ENCODE assay signal across 28 mouse cellular contexts in the genomic region with DNA sequence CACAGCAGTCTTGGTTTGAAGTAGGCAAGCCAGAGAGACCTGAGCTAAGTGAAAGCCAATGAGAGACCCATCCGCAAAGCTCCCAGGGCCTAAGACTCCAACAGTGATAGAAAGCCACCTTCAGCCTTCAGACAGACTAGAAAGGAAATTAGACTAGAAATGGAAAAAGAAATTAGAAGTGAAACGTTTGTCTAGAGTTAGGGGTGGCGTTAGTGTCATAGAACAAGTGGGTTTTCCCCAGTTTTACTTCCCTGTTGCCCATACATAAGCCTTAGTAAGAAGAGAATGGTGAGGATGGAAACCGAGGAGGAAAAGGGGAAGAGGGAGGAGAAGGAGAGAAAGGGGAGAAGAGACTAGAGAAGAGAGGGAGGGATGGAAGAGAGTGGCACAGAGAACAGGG.
DNase-seq lines count a peak whose midpoint lies in the region; ATAC-seq and TF ChIP-seq lines count a peak whose summit lies in the region.
"Had no signal": no experiment of that assay in that cellular context is flagged by ENCODE, and none has a peak within 500 bp of the region (broad histone marks: within the 10 kb centered on the region; RNA-seq: fewer than 3 reads in every experiment).

No protein-coding gene starts in this region.

- WGBS in forebrain, embryonic 11.5 days: 71% methylated on average over 4 of the region's 4 CpGs
- WGBS in forebrain, postnatal 0 days: 73% methylated on average over 4 of the region's 4 CpGs
- WGBS in forebrain, embryonic 12.5 days: 79% methylated on average over 4 of the region's 4 CpGs

- H3K9ac ChIP-seq in forebrain, embryonic 11.5 days (ENCODE audit: low read length): no peak overlapping the region
- H3K9ac ChIP-seq in forebrain, postnatal 0 days: no peak overlapping the region
- H3K9ac ChIP-seq in forebrain, embryonic 12.5 days: no peak overlapping the region
- H3K9ac ChIP-seq: embryonic facial prominence, embryonic 15.5 days; heart, embryonic 15.5 days; hindbrain, embryonic 12.5 days; limb, embryonic 13.5 days; midbrain, embryonic 13.5 days had no signal

- DNase-seq in forebrain, embryonic 11.5 days (ENCODE audit: low spot score): no peak
- no peak for DNase-seq in forebrain, postnatal 0 days
- peak; percentile 22 for DNase-seq in A20 (ENCODE audit: low read depth, low spot score)
- DNase-seq in spleen, adult 18-20 months: no peak
- no peak for DNase-seq in ovary, postnatal 14 days (ENCODE audit: low spot score)
- DNase-seq: adrenal gland, adult 2 months; adrenal gland, postnatal 36 days; cerebellum, adult 18-20 months; cerebellum, postnatal 14 days; gastrocnemius, postnatal 10 days; heart, postnatal 36 days; kidney, postnatal 14 days; lung, postnatal 36 days; right cerebral cortex, postnatal 25 days; thymus, postnatal 4 days had no signal

- no peak for ATAC-seq in forebrain, embryonic 11.5 days (replicated peaks; ENCODE audit: low FRiP score)
- ATAC-seq in forebrain, postnatal 0 days: no peak
- no peak for ATAC-seq in forebrain, embryonic 12.5 days (ENCODE audit: low FRiP score)
- ATAC-seq in inflammation-experienced regulatory T-cells, adult 6 months: peak; percentile 53
- ATAC-seq: hindbrain, postnatal 0 days; intestine, postnatal 0 days; midbrain, embryonic 13.5 days had no signal

- no peaks in the 10 kb centered on the region for H3K27me3 ChIP-seq in forebrain, embryonic 11.5 days (ENCODE audit: control insufficient read depth, insufficient read depth, low read length)
- H3K27me3 ChIP-seq in forebrain, postnatal 0 days (ENCODE audit: insufficient read depth, low read length): no peaks in the 10 kb centered on the region
- H3K27me3 ChIP-seq in forebrain, embryonic 12.5 days: no peaks in the 10 kb centered on the region
- H3K27me3 ChIP-seq: embryonic facial prominence, embryonic 15.5 days; heart, embryonic 15.5 days; hindbrain, embryonic 12.5 days; limb, embryonic 13.5 days; megakaryocyte, embryonic 14.5 days; midbrain, embryonic 13.5 days had no signal

- peak overlapping the region; percentile 88; the same call in 1 of the 2 replicates for H3K27ac ChIP-seq in forebrain, embryonic 11.5 days (ENCODE audit: low read depth, low read length)
- no peak overlapping the region for H3K27ac ChIP-seq in forebrain, postnatal 0 days (ENCODE audit: low read depth, low read length)
- H3K27ac ChIP-seq in forebrain, embryonic 12.5 days: peak overlapping the region; percentile 89
- H3K27ac ChIP-seq: embryonic facial prominence, embryonic 15.5 days; heart, embryonic 10.5 days; heart, embryonic 15.5 days; hindbrain, postnatal 0 days; limb, embryonic 13.5 days had no signal

- no peak overlapping the region for H3K4me2 ChIP-seq in forebrain, embryonic 11.5 days (ENCODE audit: low read depth, low read length, severe bottlenecking)
- no peak overlapping the region for H3K4me2 ChIP-seq in forebrain, postnatal 0 days (ENCODE audit: low read depth)
- H3K4me2 ChIP-seq in forebrain, embryonic 12.5 days: no peak overlapping the region
- H3K4me2 ChIP-seq: embryonic facial prominence, embryonic 15.5 days; heart, embryonic 15.5 days; hindbrain, embryonic 12.5 days; liver, embryonic 11.5 days; midbrain, embryonic 13.5 days had no signal

- TF ChIP-seq CTCF in forebrain, postnatal 0 days (IDR thresholded peaks at IDR 0.05; ENCODE audit: low read depth): no peak

- no peaks in the 10 kb centered on the region for H3K36me3 ChIP-seq in forebrain, embryonic 11.5 days (ENCODE audit: control insufficient read depth, insufficient read depth, low read length)
- H3K36me3 ChIP-seq in forebrain, postnatal 0 days (ENCODE audit: insufficient read depth): peaks cover 8% of the 10 kb centered on the region; the same call in 1 of the 2 replicates
- H3K36me3 ChIP-seq in forebrain, embryonic 12.5 days (replicated peaks): peaks cover 33% of the 10 kb centered on the region
- H3K36me3 ChIP-seq: embryonic facial prominence, embryonic 15.5 days; limb, embryonic 13.5 days had no signal

- H3K9me3 ChIP-seq in forebrain, embryonic 11.5 days (ENCODE audit: control insufficient read depth, low read length): no peaks in the 10 kb centered on the region; the same call in 1 of the 2 replicates
- no peaks in the 10 kb centered on the region for H3K9me3 ChIP-seq in forebrain, postnatal 0 days (ENCODE audit: low read length)
- H3K9me3 ChIP-seq in forebrain, embryonic 12.5 days: no peaks in the 10 kb centered on the region
- H3K9me3 ChIP-seq: embryonic facial prominence, embryonic 10.5 days; embryonic facial prominence, embryonic 15.5 days; heart, embryonic 10.5 days; heart, embryonic 15.5 days; limb, embryonic 13.5 days had no signal

- H3K4me3 ChIP-seq in forebrain, embryonic 11.5 days (ENCODE audit: low read depth, low read length): no peak overlapping the region
- no peak overlapping the region for H3K4me3 ChIP-seq in forebrain, postnatal 0 days (ENCODE audit: low read depth, low read length)
- H3K4me3 ChIP-seq in forebrain, embryonic 12.5 days (replicated peaks): no peak overlapping the region
- H3K4me3 ChIP-seq: embryonic facial prominence, embryonic 10.5 days; embryonic facial prominence, embryonic 15.5 days; heart, embryonic 10.5 days; heart, embryonic 15.5 days; hindbrain, embryonic 12.5 days; limb, embryonic 13.5 days; megakaryocyte, embryonic 14.5 days; midbrain, embryonic 13.5 days had no signal

- H3K4me1 ChIP-seq in forebrain, embryonic 11.5 days (replicated peaks; ENCODE audit: control insufficient read depth, insufficient read depth, low read length): peaks cover 10% of the 10 kb centered on the region
- H3K4me1 ChIP-seq in forebrain, postnatal 0 days (ENCODE audit: insufficient read depth): 0 out of 2 replicates have a peak, but pooled peaks cover 7% of the 10 kb centered on the region
- H3K4me1 ChIP-seq in forebrain, embryonic 12.5 days: peaks cover 32% of the 10 kb centered on the region
- H3K4me1 ChIP-seq: embryonic facial prominence, embryonic 15.5 days; megakaryocyte, embryonic 14.5 days had no signal
